Mouse (Mus musculus): ENCODE data around the gene Katnb1. TPM values are rescaled to one million over a fixed set of nuclear protein-coding genes. Genes with fewer than 3 reads are reported as not detected.

Katnb1 gene
- polyA plus RNA-seq, 1 experiment from 2014 or later: 7.8 TPM

DNA sequence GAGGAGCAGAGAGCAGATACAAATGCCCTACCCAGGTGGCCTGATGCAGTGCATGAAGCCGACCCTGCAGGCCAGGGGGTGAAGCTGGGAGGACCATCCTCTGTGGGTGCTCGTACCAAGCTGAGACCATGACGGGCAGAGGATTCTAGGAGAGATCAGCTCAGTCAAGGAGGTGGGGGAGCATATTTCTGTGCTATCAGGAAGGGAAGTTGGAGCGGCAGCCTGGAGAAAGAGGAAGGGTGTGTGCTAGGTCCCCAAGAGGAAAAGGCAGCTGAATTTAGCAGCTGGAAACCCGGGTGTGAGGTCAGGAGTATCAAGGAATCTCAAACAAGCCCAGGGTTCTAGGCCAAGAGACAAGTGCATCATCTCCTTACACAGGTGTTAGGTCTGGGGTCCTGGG, 59.6 kb downstream of the Katnb1 start:
- Histone ChIP-seq H3K36me3 (ENCODE audit: inconsistent target) (no peaks in the 10 kb centered on the region), H3K79me2 (ENCODE audit: inconsistent target) (no peaks in the 10 kb centered on the region), H3K27ac (peak overlapping the region; percentile 22), H3K4me3 (ENCODE audit: inconsistent target) (no peak overlapping the region)
- WGBS (ENCODE audit: missing documents): 33% methylated on average over 5 of the region's 5 CpGs

DNA sequence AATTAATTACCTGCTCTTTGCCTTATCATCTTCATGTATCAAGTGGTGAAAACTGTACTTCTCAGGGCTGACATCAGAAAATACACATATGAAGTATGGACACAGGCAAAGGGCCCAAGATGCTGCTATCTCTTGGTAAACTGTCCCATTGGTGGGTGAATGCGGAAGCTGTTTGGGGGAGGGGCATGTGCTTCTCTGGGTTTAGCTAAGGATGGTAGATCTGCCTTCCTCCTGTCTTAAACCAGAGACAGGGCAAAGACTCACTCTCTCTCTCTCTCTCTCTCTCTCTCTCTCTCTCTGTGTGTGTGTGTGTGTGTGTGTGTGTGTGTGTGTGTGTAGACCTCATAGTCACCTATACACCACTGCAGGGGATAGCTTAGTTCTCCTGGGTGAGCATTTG, 60.0 kb downstream of the Katnb1 start:
- Histone ChIP-seq H3K27ac (peak overlapping the region; percentile 22), H3K36me3 (ENCODE audit: inconsistent target) (no peaks in the 10 kb centered on the region), H3K4me3 (ENCODE audit: inconsistent target) (no peak overlapping the region), H3K79me2 (ENCODE audit: inconsistent target) (no peaks in the 10 kb centered on the region)
- 67% methylated on average over 1 of the region's 1 CpGs for WGBS (ENCODE audit: missing documents)

DNA sequence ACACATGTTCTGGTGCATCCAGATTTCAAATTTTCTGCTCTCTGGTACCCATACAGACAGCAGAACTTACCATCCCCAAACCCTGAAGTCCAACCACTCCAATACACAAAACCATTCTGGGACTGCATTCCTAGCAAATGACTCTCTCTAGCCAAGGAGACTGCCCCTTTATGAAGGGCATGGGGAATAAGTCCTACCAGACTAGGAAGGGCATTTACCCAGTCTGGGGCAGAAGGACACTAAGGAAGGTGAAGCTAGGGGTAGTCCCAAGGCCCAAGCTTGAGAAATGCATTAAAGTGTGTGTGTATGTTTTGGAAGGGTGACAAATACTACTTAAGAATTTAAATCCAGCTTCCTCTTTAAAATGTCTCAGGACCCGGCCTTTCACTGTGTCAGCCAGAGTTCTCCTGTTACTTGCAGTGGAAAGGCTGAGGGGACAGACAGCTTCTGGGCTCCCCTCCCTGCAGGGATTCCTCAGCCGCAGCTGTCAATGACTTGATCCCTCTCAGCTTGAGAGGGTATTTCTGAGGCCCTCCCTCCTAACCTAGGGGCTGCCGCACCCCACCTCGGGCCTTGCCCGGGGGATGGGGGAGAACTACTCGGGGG, 60.6 kb downstream of the Katnb1 start:
- WGBS (ENCODE audit: missing documents): 9% methylated on average over 6 of the region's 6 CpGs
- Histone ChIP-seq H3K4me3 (ENCODE audit: inconsistent target) (peak overlapping the region; percentile 58), H3K27ac (peak overlapping the region; percentile 25; the same call in 1 of the 2 replicates), H3K79me2 (ENCODE audit: inconsistent target) (no peaks in the 10 kb centered on the region), H3K36me3 (ENCODE audit: inconsistent target) (no peaks in the 10 kb centered on the region)

GRCm38 (mm10) chr8:95142075-95142831, 61.3 kb downstream of the Katnb1 start:
- Histone ChIP-seq H3K4me3 (ENCODE audit: inconsistent target) (peak overlapping the region; percentile 58), H3K79me2 (ENCODE audit: inconsistent target) (no peaks in the 10 kb centered on the region), H3K27ac (peak overlapping the region; percentile 25; the same call in 1 of the 2 replicates), H3K36me3 (ENCODE audit: inconsistent target) (no peaks in the 10 kb centered on the region)
- 4% methylated on average over 58 of the region's 66 CpGs for WGBS (ENCODE audit: missing documents)

DNA sequence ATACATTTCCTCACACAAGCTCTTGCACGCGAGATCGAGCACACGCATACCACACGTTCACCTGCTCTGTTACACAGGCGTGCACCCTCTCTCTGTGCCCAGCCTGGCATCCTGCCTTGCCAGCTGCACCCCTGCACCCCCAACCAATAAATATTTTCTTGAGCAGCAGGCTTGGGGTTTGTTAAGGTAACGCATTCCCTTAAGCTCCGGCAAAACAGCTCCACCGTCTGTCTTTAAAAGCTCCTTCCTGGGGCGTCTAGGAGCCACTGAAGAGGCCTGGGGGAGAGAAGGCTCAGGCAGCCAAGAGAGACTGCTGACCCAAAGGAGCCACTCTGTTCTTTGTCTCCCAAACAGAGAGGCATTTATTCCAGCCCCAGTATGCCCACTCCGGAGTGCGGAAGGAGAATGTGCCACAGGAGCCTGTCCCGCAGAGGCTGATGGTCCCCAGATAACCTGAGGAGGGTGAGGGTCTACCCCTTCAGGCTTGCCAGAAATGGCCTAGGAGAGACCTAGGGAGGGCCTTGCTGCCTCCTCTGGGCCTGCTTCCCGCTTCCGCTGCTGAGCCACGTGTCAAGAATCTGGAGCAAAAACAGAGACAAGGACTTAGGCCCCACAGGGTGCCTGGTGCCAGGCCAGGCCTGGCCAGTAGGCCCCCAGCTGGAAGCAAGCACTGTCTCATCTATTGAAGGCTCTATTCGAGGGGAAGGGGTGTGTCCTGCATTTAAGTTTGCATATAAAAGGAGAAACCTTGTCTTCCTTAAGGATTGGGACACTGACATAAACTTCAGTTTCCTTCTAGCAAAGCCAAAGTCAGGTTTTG, 62.2 kb downstream of the Katnb1 start:
- Histone ChIP-seq H3K36me3 (ENCODE audit: inconsistent target) (no peaks in the 10 kb centered on the region), H3K79me2 (ENCODE audit: inconsistent target) (no peaks in the 10 kb centered on the region), H3K27ac (no peak overlapping the region), H3K4me3 (ENCODE audit: inconsistent target) (no peak overlapping the region)
- 72% methylated on average over 17 of the region's 17 CpGs for WGBS (ENCODE audit: missing documents)

DNA sequence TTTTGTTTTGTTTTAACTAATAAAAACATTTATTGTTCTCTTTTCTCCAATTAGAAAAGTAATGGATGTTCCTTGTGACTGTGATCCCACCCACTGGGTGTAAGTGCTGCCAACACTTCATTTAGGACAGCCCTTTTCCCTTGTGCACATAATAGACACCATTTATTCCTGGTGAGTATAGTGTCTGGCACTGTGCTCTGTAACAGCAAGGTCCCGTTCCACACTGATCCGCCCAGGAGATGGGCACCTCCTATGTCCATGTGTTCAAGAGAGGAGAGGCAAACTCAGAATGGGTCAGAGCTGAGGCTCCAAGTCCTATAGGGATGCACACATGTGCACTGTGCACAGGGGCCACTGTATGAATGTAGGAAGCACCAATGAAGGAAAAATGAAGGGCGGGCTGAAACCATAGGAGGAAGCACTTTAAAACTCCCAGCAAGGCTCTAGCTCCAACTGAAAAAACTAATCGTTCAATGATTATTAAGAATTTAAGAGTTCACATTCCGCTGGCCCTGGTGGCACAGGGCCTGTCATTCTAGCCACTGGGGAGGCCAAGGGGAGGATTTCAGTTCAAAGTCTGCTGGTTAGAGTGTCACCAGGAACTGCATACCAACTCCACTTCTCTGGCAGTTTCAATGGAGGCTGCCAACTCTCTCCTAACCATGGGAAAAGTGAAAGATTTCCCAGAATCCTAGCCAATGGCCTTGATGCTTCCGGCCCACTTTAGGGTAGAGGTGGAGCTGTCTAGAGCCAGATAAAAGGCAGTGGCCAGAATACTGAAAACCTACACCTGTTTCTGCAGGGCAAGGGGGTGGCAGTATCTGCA, 63.0 kb downstream of the Katnb1 start:
- Histone ChIP-seq H3K36me3 (ENCODE audit: inconsistent target) (no peaks in the 10 kb centered on the region), H3K79me2 (ENCODE audit: inconsistent target) (no peaks in the 10 kb centered on the region), H3K4me3 (ENCODE audit: inconsistent target) (no peak overlapping the region), H3K27ac (no peak overlapping the region)
- WGBS (ENCODE audit: missing documents): 84% methylated on average over 6 of the region's 6 CpGs

DNA sequence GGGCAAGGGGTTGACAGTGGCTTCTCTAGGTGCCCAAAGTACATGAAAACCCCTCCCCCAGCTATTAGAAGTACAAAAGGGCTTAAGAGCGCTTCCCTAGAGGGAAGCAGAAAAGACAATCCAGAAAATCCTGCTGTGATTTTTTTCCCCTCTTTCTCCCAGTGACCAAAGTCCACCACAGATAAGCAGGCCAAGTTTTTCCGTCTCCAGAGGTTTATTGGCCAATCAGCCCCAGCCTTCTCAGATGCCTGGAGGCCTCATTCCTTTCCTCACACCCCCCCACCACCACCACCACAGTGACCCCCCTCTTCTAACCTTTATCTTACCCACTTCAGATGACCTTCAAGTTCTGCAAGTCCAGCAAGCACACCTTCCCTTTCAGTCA, 63.6 kb downstream of the Katnb1 start:
- WGBS (ENCODE audit: missing documents): 93% methylated on average over 2 of the region's 2 CpGs
- Histone ChIP-seq H3K36me3 (ENCODE audit: inconsistent target) (no peaks in the 10 kb centered on the region), H3K4me3 (ENCODE audit: inconsistent target) (no peak overlapping the region), H3K79me2 (ENCODE audit: inconsistent target) (no peaks in the 10 kb centered on the region), H3K27ac (no peak overlapping the region)

- Histone ChIP-seq H3K27ac (no peak overlapping the region), H3K36me3 (ENCODE audit: inconsistent target) (no peaks in the 10 kb centered on the region), H3K4me3 (ENCODE audit: inconsistent target) (no peak overlapping the region), H3K79me2 (ENCODE audit: inconsistent target) (no peaks in the 10 kb centered on the region)
- WGBS (ENCODE audit: missing documents): 86% methylated on average over 2 of the region's 2 CpGs
Observed at GRCm38 (mm10) chr8:95146044-95146745, 65.2 kb downstream of the Katnb1 start.

DNA sequence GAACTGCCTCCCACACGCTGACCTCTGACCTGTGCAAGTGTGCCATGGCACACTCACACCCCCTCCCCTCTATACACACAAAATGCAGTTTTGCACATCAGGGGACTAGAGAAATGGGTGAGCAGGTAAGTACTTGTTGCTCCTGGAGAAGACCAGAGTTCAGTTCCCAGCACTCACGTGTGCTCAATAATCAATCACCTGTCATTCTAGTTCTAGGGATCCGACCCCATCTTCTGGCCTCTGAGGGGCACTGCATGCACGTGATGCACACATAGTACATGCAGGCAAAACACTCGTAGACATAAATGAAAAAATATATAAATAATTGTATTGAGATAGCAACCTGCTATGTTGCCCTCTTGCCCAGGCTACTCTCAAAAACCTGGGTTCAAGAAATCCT, 65.9 kb downstream of the Katnb1 start:
- H3K79me2 ChIP-seq (ENCODE audit: inconsistent target): no peaks in the 10 kb centered on the region
- no peak overlapping the region for H3K27ac ChIP-seq
- 92% methylated on average over 5 of the region's 5 CpGs for WGBS (ENCODE audit: missing documents)
- no peaks in the 10 kb centered on the region for H3K36me3 ChIP-seq (ENCODE audit: inconsistent target)
- H3K4me3 ChIP-seq (ENCODE audit: inconsistent target): no peak overlapping the region

DNA sequence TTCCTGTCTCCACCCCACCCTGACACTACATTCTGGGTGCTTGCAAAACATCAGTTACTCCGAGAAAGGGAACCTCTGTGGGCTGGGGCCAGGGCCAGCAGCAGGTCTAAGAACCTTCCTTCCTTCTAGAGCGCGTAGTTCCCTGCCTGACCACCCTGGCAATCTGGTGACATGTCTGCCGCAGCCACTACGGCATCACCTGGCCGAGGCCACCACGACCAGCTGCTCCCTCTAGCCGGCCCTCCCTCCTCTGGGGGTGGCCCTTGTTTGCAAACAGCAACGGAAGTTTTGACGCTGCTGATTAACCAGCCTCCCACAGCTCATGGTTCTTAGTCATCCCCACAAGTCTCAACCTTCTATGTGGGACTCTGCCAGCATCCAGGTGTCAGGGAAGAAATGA, 68.4 kb downstream of the Katnb1 start:
- H3K4me3 ChIP-seq (ENCODE audit: inconsistent target): no peak overlapping the region
- no peak overlapping the region for H3K27ac ChIP-seq
- no peaks in the 10 kb centered on the region for H3K36me3 ChIP-seq (ENCODE audit: inconsistent target)
- H3K79me2 ChIP-seq (ENCODE audit: inconsistent target): no peaks in the 10 kb centered on the region
- 4% methylated on average over 10 of the region's 10 CpGs for WGBS (ENCODE audit: missing documents)

DNA sequence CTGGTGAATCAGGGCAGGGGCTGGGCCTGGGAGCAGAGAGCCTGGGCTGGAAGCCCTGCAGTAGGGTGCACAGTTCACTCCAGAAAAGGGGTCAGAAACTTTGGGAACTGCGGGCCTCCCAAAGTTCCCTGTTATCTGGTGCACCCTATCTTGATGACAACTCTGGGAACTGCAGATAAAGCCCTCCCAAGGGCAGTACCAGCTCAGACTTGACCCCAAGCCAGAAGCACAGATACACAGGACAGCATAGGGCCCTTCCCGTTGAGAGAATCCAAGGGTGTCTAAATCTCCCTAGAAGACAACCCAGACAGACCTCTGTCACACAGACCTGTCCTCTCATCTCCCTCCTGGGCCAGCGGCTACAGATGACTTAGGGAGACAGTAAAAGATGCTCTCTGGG, 69.6 kb downstream of the Katnb1 start:
- WGBS (ENCODE audit: missing documents): 96% methylated on average over 3 of the region's 3 CpGs
- no peak overlapping the region for H3K4me3 ChIP-seq (ENCODE audit: inconsistent target)
- no peaks in the 10 kb centered on the region for H3K36me3 ChIP-seq (ENCODE audit: inconsistent target)

More for the DNA sequence above, 69.6 kb downstream of the Katnb1 start:
- Histone ChIP-seq H3K27ac (no peak overlapping the region), H3K79me2 (ENCODE audit: inconsistent target) (no peaks in the 10 kb centered on the region)

All from macrophage (primary cell).